Mouse (Mus musculus): ENCODE data around the gene Spib.

The Spib gene

DNA sequence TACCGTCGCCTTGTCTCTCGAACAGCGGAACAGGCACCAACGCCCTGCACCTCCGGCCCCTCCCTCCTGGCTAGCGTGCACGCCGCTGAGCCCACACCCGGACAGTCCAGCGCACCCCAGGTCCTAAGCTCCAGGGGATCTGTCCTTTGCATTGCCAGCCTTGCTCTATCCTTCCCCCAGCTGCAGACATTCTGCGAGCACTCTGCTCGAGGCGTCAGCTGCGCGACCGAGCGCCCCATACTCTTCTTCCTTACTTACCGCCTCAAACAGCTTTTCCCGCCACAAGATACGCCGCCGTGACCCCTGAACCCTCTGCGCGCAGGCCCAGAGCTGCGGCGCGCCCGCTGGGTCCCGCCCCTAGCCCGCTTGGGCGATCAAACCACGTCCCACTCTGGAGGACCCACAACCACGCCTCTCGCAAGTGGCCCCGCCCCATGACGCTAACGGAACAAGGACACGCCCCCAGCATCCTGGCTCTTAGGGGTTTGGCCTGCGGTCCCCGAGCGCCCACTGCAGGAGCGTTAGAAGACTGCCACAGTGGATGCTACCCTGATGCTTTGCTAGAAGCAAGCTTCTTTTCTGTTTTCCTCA is 16.7 kb upstream of the Spib start, which contains the start of gene Pold1:
Gene Pold1 (minus strand): TSS at position 353 of the 591 bp plus-strand sequence.
- peak; percentile 97 for DNase-seq (ENCODE audit: low spot score)

GRCm38 (mm10) chr7:44547725-44548124 is 15.9 kb upstream of the Spib start:
- DNase-seq (ENCODE audit: low spot score), result no peak

GRCm38 (mm10) chr7:44547041-44547440 is 15.2 kb upstream of the Spib start:
- DNase-seq (ENCODE audit: low spot score), result no peak

DNA sequence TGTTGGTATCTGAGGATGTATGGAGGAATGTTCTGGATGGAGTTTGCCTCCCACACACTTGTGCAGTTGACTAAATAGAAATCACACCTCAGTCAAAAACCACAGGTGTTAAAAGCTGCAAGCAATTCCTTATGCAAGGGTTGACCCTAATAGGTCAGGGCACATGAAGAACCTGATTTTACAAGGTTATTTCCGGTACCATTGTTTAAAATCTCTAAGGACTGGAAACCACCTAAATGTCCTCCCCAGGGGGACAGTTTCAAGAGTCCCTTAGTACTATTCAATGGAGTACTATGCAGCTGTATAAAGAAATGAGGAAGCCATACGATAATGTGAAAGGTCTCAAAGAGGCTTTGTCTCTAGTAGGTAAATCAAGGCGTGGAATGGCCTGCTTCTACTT is 14.4 kb upstream of the Spib start:
- DNase-seq (ENCODE audit: low spot score), result no peak

GRCm38 (mm10) chr7:44543071-44543470 is 11.2 kb upstream of the Spib start:
- no peak for DNase-seq (ENCODE audit: low spot score)

DNA sequence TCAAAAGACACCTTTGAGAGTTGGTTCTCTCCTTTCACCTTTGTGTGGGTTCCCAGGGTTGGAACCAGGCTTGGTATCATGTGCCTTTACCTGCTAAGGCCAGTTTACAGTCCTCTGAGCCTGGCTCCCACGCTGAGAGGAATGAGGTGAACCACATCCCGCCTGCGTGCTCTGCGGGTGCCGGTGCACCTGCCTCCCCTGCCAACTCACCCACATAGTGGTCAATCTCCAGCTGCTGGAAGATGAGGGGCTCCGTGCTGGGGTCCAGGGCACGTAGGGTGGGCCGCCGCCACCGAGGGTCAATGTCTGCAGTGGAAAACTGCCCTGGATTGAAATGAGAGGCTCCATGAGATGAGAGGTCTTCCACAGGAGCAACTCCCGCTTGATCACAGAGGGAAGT is 10.7 kb upstream of the Spib start:
- DNase-seq (ENCODE audit: low spot score), result no peak

DNA sequence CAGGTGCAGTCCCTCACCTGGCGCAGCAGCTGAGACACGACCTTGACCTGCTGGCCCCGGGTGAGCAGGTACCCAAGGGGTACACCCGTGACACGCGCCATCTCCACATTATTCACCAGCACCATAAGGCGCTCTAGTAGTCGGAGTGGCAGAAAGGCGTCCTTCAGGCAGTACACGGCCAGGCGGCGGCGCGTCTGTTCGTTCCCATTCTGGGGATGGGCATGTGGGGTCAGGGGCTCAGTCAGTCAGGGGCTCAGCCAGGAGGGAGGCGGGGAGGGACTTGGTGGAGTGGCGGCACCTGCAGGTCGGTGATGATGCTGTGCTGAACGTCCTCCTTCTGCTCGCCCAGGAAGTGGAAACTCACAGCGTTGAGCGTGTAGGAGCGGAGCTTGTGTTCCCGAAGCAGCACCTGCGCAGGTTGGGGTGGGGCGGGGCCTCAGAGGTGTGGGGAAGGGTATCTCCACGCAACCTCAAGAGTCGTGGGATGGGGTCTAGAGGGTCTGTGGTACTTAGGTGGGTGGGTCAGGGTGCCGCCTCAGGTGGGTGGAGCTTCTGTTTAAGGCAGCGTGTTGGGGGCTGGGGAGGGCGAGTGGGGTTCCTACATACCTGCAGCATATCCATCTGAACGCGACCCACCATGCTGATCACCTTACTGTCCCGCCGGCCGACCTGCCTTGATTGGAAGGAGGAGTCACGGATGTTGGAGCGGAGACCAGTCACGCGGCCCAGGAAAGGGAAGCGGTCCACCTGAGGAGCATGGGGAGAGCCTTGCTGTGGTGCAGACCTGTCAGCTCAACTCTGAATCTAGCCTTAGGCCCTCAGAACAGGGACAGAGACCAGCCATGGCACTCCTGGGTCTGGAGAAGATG is 7.1 kb upstream of the Spib start:
- no peak for DNase-seq (ENCODE audit: low spot score)

DNA sequence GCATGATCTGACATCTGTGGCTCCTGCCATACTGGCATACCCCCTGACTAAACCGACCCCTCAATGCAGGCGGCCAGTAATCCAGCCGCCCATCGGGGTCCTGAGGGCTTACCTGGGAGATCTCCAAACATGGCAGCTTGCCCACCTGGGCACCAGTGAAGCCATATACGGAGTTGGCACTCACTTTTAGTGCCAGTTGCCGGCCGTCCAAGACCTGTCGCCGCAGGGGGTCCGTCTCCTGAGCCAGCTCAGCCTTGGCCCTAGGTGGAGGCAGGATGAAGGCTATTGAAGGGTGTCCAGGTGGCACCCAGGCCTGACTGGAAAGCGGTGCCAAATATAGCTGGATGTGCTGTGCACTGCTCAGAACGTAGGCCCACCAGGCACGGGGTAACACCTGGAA is 5.6 kb upstream of the Spib start:
- DNase-seq (ENCODE audit: low spot score), result no peak

GRCm38 (mm10) chr7:44537009-44537408 is 5.1 kb upstream of the Spib start:
- no peak for DNase-seq (ENCODE audit: low spot score)

GRCm38 (mm10) chr7:44536590-44536968 is 4.7 kb upstream of the Spib start:
- no peak for DNase-seq (ENCODE audit: low spot score)

DNA sequence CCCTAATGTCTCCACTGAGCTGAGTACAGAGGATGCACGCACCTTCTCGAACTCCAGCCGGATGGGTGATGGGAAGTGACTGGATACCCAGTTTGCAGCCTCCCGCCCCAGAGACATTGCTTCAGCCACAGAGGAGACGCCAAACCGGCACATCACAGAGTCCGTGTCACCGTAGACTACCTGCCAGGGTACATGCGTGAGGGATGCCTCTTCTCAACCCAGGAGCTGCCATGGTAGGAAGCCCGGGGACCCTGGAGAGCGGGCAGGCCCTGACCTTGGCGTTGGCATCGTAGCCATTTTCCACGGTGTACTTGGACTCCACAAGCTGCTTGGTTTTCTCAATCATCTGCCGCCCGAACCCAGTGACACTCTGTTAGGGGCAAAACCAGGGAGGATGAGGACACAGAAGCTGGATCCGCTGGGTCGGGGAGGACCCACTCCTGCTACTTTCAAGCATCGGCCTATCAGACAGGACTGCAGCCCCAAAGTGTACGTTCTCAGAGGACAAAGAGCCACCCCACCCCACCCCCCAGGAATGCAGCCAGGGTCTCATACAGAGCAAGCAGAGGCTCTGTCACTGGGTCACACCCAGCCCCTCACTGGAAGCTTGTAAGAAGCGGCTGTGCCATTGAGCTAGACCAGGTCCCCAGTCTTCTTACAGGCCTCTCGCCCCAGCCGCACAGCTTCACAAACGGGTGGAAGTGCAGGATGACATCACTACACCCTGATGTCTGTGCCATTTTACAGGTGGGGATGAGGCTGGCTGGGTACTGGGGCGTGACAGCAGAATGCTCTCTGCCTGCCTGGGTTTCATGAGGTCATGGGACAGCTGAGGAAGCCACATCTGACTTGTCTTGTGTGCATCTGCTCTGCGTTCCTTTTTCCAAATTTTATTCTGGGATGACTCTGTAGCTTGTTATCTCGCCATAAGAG is 4.1 kb upstream of the Spib start:
- no peak for DNase-seq (ENCODE audit: low spot score)

DNA sequence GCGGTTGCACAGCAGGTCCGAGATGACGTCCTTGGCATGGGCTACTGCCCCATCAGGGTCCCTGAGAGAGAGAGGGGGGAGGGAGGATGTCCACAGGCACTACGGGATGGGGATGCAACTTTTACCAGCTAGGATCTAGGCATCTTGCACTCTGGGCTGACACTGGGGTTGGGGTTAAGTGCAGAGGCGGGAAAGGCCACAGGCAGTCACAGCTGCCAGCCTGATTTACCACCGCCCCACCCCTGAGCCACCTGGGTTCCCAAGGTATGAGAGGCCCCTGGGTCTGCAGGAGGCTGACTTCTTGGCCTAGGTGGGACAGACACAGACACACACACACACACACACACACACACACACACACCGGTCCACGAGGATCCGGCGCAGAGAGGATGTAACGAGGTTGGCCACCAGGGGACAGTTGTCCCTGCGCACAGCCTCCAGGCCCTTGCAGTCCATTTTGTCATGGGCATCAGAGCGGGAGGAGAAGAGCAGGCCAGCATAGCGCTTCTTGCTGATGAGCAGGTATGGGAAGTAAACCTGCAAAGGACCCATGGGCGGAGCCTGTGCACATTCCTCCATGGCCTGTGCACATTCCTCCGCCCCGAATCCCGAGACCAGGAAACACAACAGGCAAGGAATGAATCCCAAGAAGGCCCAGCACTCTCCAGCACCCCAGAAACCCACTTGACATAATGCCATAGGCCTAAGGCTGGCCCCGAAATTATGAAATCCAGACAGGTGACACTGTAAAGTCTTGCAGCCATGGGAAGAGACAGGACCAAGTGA is 3.0 kb upstream of the Spib start:
- DNase-seq (ENCODE audit: low spot score), result no peak

- no peak for DNase-seq (ENCODE audit: low spot score)
Measured at GRCm38 (mm10) chr7:44534242-44534641, 2.4 kb upstream of the Spib start.

DNA sequence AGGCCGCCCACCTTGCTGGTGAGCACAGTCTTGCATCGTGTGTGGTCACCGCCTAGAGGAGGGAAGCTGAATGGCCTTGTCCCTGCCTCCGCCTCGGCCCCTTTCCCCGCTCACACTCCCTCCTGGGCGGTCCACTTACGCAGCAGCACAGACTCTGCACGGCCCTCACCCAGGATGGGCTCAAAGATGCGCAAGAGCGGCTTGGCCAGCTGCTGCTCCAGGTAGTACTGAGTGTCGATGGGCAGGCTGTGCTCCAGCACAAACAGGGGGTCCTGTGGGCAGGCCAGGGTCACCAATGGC is 1.8 kb upstream of the Spib start:
- DNase-seq (ENCODE audit: low spot score), result no peak

GRCm38 (mm10) chr7:44532918-44533745 is 1.3 kb upstream of the Spib start:
- no peak for DNase-seq (ENCODE audit: low spot score)

- DNase-seq (ENCODE audit: low spot score), result no peak
Measured at GRCm38 (mm10) chr7:44531207-44531606, 664 bp downstream of the Spib start.

GRCm38 (mm10) chr7:44530507-44530906 is 1.4 kb downstream of the Spib start:
- no peak for DNase-seq (ENCODE audit: low spot score)

DNA sequence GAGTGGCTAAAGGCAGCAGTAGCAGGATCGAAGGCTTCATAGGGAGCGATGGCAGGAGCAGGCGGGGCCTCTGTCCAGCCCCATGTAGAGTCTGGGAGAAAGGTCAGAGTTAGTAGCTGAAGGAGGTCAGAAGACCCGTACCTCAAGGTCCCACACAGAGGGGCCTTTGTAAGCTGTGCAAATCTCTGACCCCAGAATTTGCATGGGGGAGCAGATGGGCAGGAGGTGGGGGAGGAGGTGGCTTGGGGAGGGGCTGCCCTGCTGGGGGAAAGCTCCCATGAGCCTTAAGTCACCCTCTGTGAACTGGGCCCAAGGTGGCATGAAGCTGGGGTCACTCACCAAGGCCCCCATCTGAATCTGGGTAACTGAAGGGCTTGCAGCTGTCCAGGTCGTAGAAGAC is 2.4 kb downstream of the Spib start:
- DNase-seq (ENCODE audit: low spot score), result no peak

DNA sequence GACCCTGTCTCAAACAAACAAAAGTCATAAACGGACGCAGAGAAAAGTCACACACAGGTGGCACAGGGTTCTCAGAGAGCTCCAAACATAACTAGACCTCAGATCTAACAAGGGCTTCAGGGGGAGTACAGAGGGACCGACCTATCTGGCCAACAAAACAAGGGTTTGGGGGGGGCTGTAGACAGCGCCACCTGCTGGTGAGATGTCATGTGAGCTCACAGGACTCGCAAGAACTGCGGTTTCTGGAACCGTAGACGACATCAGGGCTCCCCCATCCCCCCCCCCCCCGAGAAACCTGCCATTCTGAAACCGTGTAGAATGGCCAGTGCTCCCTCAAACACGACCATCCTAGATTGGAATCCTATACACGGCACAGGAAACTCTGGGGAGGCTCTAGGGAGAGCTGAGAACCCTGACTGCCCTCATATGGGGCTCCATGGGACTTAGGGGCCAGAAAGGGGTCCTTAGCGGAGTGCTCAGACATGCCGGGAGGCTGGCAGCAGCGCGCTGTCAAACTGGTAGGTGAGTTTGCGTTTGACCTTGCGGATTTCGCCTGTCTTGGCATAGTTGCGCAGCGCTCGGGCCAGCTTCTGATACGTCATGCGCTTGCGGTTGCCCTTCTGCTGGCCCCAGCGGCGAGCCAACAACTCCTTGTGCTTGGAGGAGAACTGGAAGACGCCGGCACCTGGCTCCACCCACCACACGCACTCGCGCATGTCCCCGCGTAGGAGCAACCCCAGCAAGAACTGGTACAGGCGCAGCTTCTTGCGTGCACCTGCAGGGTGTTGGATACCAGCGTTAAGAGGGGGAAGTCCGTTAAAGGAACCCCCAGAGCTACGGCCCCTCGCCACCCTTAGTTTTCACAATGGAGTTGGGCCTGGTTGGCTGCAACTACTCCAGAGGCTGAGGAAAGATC is 4.1 kb downstream of the Spib start:
- peak; percentile 43 for DNase-seq (ENCODE audit: low spot score)

Measured in layer of hippocampus, adult 9-10 months (tissue).